Mouse (Mus musculus) thymus, adult 2 months (tissue): ENCODE measurements around the gene Copb2.

Source experiments
- CTCF ChIP-seq: fragments of 200-500 bp; IDR thresholded peaks from 2 replicates; pipeline ENCODE4 v1.5.1; 2012; ENCODE audit warnings: mild to moderate bottlenecking, control low read depth, low read length, moderate library complexity, borderline replicate concordance; ENCODE audit not compliant: control insufficient read depth, poor library complexity, insufficient read depth; ENCODE audit errors: extremely low read depth
- POLR2A ChIP-seq: fragments of 200-500 bp; IDR thresholded peaks from 2 replicates; pipeline ENCODE4 v1.6.1; 2012; ENCODE audit warnings: mild to moderate bottlenecking, low read length, control low read depth, moderate library complexity; ENCODE audit not compliant: control insufficient read depth, poor library complexity, insufficient read depth; ENCODE audit errors: extremely low read depth

DNA sequence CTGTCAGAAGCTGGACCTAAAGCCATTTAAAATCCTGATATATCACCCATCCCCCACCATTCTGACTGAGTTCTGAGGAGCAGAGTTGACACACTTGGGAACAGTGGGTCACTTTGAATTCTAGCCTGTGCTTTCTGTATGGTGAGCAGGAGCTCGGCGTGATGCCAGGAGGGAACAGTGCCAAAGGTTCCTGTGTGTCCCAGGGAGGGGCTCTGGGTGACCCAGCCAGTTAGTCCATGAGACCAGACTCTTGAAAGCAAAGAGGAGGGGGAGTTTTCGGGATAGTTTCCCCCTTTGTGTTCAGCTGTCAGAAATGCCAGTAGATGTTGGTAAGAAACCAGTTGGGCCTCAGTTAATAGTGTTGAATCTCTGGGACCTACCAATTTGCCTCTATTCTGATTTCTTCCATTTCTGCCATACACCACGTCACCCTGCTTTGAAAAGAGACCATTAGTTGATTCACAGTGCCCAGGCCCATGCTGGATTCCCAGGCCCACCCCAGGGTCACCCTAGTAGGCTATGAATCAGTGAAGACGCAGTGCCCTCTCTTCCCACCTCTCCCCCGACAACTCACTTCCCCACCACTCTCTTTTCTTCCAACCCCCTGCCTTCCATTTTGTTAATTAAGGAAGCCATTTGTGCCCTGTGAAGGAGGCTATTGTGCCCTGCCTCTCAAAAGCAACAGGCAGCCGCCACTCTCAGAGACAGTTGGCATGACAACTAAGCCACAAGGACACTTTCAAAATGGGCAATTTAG lies 38.6 kb upstream of the Copb2 start:
- no peak for TF ChIP-seq POLR2A
- TF ChIP-seq CTCF = no peak
